Mouse (Mus musculus) brain, adult 2 months (tissue): ENCODE results near the gene Ankrd12.

ENCODE experiments used
- DNase-seq: peaks from one replicate; pipeline ENCODE4 v3.0.0; 2011; ENCODE audit warnings: low read depth, low spot score

Gene Ankrd12

DNA sequence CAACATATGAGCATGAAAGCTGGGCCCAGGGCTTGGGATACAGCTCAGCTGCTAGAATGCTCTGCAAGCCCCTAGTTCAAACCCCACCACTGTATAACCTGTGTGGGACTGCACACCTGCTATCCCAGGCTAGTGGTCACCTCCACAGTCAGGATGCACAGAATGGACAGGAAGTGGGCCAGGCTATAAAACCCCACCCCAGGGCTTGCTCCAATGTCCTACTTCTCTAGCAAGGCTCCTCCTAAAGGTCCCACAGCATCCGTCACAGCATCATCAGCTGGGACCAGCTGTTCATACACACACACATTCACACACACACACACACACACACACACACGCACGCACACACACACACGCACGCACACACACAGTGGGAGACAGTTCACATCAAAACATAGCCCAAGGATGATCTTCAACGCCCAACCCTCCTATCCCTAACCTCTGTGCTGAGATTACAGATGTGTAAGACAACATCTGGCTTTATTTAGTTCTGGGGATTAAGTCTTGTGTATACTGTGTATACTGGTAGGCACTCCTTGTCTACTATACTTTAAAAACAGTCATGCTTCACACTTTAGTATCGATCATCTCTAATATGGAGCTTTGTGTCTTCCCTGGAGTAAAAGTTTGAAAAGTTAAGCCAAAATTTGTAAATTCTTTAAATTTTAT is 146.6 kb downstream of the Ankrd12 start:
- DNase-seq, result no peak

DNA sequence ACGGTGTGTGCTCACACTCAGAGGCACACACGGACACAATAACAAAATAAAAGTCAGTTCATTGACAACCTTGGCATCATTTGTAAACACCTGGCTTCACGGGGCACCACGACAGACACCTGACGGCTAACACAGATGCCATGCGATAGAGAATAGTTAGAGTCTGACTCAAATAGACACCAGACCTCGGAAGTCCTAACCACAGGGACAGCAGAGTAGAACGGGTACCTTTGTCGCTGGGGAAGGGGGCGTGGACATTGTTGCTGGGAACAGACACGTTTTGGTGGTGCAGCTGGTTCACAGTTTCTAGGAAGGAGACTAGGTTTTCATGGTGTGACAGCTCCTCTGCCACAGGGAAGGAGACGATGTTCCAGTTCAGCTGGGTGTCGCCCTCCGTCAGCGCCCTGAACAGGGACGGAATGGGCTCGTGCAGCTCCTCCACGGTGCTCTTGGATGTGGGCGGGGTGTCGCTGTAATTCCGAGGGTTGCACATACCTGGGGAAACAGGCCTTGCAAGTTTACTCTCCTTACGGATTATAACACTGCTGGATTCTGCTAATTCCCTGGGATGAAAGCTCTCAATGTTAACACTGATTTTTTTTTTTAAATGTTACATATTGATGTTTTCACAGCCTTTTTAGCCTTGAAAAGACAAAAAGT is 147.4 kb downstream of the Ankrd12 start:
- DNase-seq, result no peak

DNA sequence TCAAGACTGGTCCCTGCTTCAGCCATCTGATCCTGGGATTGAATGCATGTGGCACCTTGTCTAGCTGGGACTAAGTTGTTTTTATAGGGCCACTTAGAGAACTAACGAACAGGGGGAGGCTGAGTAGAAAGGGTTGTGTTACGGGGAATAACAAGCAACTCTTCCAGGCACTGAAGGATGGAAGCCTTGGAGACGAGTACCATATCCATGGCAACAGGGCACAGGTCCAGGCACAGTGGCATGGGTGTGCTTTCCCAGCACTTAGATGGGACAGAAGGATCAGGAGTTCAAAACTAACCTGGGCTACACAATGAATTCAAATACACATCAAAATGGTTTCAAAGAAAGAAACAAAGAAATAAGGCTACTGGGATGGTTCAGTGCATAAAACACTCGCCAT is 149.8 kb downstream of the Ankrd12 start:
- peak; percentile 29 for DNase-seq

DNA sequence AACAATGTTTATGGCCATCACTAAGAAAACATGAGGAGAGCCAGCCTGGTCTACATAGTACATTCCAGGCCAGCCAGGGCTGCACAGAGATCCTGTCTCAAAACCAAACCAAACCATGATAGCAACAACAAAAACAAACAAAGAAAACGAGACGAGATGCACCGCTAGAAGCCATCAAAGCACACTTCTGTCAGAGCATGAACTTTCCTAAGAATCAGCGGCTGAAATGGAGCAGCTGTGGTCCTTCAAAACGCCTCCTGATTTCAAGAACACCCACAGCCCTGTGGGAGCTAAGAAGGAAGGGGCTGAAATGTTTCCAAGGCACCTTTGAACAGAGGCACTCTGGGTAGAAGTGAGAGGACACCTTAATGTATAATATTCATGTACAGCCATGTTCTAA is 152.7 kb downstream of the Ankrd12 start:
- no peak for DNase-seq

DNA sequence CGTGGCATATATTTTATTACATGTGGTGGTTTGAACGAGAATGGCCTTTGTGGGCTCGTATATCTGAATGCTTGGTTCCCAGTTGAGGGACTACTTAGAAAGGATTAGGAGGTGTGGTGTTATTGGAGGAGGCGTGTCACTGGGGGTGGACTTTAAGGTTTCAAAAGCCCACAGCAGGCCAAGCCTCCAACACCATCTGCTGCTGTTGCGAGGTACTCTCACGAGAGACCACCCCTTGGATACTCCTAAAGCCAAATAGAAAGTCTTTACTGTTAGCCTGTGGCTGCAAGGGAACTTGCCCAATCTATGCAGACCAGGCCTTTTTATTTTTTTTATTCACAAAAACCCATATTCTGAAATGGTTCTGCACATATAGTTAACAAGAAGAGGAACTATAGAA is 154.9 kb downstream of the Ankrd12 start:
- no peak for DNase-seq

DNA sequence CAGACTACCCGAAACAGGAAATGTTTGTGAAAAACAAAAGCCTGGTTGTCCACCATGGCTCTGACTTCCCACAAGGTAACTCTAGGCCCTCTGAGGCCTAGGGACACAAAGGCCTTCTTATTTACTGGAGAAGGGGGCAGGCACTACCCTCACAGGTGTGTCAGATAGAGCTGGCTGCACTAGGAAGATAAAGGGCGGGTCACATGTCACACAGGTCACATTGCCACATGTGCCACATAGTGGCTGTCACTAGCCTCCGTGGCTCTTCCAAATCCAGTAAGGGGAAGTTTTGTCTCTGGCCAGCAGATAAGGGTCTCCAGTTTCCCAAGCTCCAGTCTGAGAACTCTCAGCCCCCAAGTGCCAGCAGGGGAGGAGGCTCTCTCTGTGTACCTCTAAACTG is 157.7 kb downstream of the Ankrd12 start:
- DNase-seq, result no peak

DNA sequence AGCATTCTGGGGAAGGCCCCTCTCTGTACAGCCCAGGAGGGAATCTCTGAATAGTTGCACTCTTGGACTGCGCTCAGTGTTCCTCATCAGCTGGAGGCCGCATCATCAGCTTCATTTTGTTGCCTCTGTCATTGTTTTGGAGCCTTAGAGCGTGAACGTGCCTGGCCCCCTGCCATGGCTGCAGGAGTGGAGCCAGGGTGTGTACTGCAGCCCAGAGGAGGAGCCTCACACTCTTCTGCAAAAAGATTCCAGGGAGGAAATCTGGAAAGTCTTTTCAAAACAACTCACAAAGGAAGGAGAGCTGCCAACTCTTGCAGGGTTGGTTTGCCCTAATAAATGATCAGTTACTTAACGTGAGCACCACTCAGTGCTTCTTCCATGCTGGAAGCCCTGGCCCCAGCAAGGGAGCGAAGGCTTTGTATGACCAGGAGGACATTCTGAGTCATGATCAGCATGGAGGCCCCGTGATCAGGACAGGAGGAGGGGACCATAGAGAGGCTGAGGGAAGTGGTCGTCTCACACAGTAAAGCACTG is 160.7 kb downstream of the Ankrd12 start:
- peak; percentile 81 for DNase-seq
